Mouse (Mus musculus) heart, embryonic 13.5 days (tissue): ENCODE data around the gene Ramp2. TPM values are rescaled to one million over a fixed set of nuclear protein-coding genes. Genes with fewer than 3 reads are reported as not detected.

Source experiments
- ATAC-seq: fragments of 200-750 bp; cut with Nextera tagmentation; 2 replicates; pipeline ENCODE4 v1.8.0; 2017; ENCODE audit warnings: moderate TSS enrichment; ENCODE audit not compliant: insufficient number of reproducible peaks, low FRiP score, low TSS enrichment; ENCODE audit errors: extremely low read depth
- H3K27ac ChIP-seq: fragments of 300-500 bp; sonication (generic); replicated peaks from 2 replicates; pipeline ENCODE4 v1.5.1; 2015; ENCODE audit warnings: moderate library complexity, mild to moderate bottlenecking, inconsistent platforms
- H3K27me3 ChIP-seq: fragments of 300-500 bp; sonication (generic); replicated peaks from 2 replicates; pipeline ENCODE4 v1.6.1; 2015; ENCODE audit warnings: mild to moderate bottlenecking, inconsistent platforms
- H3K36me3 ChIP-seq: fragments of 300-500 bp; sonication (generic); 2 replicates; pipeline ENCODE4 v1.6.1; 2015; ENCODE audit warnings: mild to moderate bottlenecking, inconsistent platforms
- H3K4me1 ChIP-seq: fragments of 300-500 bp; sonication (generic); 2 replicates; pipeline ENCODE4 v1.6.1; 2015; ENCODE audit warnings: inconsistent platforms
- H3K4me2 ChIP-seq: fragments of 300-500 bp; sonication (generic); 2 replicates; pipeline ENCODE4 v1.6.1; 2015; ENCODE audit warnings: inconsistent platforms, mild to moderate bottlenecking, moderate library complexity
- H3K4me3 ChIP-seq: fragments of 300-500 bp; sonication (generic); 2 replicates; pipeline ENCODE4 v1.5.1; 2015; ENCODE audit warnings: moderate library complexity, mild to moderate bottlenecking, inconsistent platforms
- H3K9ac ChIP-seq: fragments of 300-500 bp; sonication (generic); 2 replicates; pipeline ENCODE4 v1.6.1; 2015; ENCODE audit warnings: inconsistent platforms, mild to moderate bottlenecking, moderate library complexity
- H3K9me3 ChIP-seq: fragments of 300-500 bp; sonication (generic); 2 replicates; pipeline ENCODE4 v1.6.1; 2016; ENCODE audit warnings: inconsistent platforms
- WGBS: fragments of 180-500 bp; shearing (Covaris S2); methylation state at CpG from one replicate; pipeline ENCODE4 v1.1.7; 2015; ENCODE audit warnings: mixed read lengths; 5-methylcytosine and 5-hydroxymethylcytosine counted together
- polyA plus RNA-seq: library from polyadenylated mRNA; unstranded; fragments of >200 nt; fragmentation: Nextera tagmentation; extraction: Ambion mirVana; gene quantifications from 2 replicates; pipeline ENCODE4 v1.2.1, GENCODE M21; 2015

The Ramp2 gene
- polyA plus RNA-seq, 1 experiment from 2014 or later: 210 TPM

DNA sequence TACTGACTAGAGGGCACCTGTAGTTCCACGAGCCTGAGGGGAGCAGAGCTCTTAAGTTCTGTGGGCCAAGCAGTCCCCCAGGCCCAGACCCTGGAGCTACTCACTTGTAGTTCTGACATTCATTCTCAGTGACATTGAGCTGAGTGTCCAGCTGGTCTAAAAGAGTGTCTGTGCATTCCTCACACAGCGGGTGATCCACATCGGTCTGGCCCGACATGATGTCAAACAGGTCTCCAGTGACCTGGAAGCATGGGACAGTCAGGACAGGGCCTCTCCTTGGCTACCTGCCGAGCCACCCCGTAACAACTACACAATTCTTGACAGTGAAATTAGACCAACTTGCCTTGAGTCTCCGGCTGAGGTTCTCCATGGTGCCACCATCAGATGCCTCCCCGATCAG, 49.4 kb downstream of the Ramp2 start:
- no peaks in the 10 kb centered on the region for H3K9me3 ChIP-seq
- H3K27me3 ChIP-seq: no peaks in the 10 kb centered on the region
- 90% methylated on average over 8 of the region's 8 CpGs for WGBS
- no peak overlapping the region for H3K27ac ChIP-seq
- 0 out of 2 replicates have a peak, but pooled peaks cover 1% of the 10 kb centered on the region for H3K4me1 ChIP-seq
- no peak overlapping the region for H3K4me2 ChIP-seq
- H3K36me3 ChIP-seq: peaks cover 93% of the 10 kb centered on the region
- no peak for ATAC-seq
- H3K9ac ChIP-seq: no peak overlapping the region
- no peak overlapping the region for H3K4me3 ChIP-seq

DNA sequence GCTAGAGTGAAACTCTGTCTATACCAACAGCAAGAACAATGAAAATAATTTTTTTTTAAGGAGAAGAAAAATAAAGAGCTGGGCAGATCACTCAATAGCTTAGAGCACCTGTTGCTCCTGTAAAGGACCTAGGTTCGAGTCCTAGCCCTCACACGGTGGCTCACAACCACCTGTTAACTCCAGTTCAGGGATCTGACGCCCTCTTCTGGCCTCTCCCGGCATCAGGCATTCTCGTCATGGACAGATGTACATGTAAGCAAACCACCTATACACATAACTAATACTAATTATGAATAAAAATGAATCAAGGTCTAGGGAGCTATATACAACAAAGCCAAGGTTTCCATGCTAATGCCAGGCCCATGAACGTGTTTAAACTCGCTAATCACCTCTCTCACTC, 55.1 kb downstream of the Ramp2 start:
- Histone ChIP-seq H3K4me1 (peaks cover 15% of the 10 kb centered on the region), H3K36me3 (peaks cover 39% of the 10 kb centered on the region), H3K9me3 (no peaks in the 10 kb centered on the region), H3K4me2 (peak overlapping the region; percentile 100), H3K27ac (no peak overlapping the region), H3K4me3 (peak overlapping the region; percentile 98), H3K9ac (peak overlapping the region; percentile 96), H3K27me3 (no peaks in the 10 kb centered on the region)
- ATAC-seq: no peak
- 58% methylated on average over 7 of the region's 7 CpGs for WGBS

DNA sequence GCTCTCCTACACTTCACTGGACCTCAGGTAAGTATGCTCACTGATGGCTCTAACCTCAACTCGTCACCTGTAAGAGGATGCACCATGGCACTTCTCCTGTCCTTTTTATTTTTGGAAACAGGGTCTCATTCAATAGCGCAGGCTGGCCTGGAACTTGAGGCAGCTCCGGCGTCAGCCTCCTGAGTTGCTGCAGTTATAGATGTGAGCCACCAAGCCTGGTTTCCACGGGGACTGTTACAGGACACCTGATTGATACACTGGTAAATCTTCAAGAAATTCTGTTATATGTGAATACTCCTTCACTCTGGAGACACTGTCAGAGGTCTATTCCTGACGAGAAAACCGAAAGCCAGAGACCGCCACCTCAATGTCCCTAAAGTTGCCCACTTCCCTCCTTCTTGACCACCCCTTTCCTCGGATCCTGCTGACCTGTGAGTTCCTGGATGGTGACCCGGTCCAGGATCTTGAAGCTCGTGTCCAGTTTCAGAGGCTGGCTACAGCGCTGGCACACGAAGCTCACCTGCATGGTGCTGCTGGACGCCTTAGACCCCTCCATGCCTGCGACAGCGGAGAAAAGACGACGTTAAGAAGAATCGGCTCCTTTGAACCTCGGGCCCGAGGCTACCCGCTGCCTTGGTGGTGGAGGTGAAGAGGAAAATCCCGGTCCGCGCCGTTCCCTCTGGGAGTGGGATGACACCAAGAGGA, 55.6 kb downstream of the Ramp2 start:
- Histone ChIP-seq H3K9me3 (no peaks in the 10 kb centered on the region), H3K4me2 (peak overlapping the region; percentile 100), H3K27me3 (no peaks in the 10 kb centered on the region), H3K4me3 (peak overlapping the region; percentile 98), H3K27ac (peak overlapping the region; percentile 42), H3K4me1 (peaks cover 15% of the 10 kb centered on the region), H3K36me3 (peaks cover 36% of the 10 kb centered on the region), H3K9ac (peak overlapping the region; percentile 96)
- peak; percentile 37; the same call in 1 of the 2 replicates for ATAC-seq
- WGBS: 8% methylated on average over 26 of the region's 26 CpGs

DNA sequence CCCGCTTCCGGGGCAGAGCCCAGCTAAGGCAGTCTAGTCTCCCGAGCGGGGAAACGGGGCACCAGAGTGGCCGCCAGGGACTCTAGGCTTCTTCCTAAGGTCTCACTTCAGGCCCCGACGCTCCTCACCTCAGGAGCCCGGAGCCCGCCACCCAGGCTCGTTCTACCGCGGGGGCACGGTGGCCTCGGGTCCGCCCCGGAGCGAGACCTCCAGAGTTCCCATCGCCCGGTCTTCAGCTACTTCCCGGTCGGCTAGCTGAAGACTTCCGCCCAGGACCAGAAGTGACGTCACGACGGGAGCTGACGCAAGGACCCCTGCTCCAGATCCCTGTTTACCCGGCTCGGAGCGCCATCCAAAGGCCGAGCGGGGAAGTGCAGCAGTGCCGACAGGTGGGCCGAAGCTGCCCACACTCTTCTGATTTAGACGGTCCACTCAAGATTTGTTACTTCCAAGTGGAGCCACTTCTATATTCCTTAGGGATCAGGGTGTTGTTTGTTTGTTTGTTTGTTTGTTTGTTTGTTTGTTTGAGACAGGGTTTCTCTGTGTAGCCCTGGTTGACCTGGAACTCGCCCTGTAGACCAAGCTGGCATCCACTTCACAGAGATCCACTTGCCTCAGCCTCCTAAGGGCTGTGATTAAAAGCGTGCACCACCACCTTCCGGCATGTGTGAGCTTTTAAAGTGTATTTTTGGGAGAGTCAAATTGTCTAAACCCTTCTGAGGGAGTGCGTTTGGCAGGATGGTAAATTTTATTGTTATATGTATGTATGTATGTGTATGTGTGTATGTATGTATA, 56.4 kb downstream of the Ramp2 start, which contains the start of gene Becn1:
Gene Becn1 (minus strand): TSS at position 283 of the 795 bp plus-strand sequence.
- H3K4me3 ChIP-seq: peak within 1 kb of the TSS; percentile 98
- H3K4me2 ChIP-seq: peak within 1 kb of the TSS; percentile 100
- 0 out of 2 replicates have a peak, but pooled peaks cover 5% of the 10 kb centered on the region for H3K27me3 ChIP-seq
- peak within 1 kb of the TSS; percentile 42 for H3K27ac ChIP-seq
- WGBS: 5% methylated on average over 39 of the region's 39 CpGs
- peak within 1 kb of the TSS; percentile 96 for H3K9ac ChIP-seq
- H3K9me3 ChIP-seq: no peaks in the 10 kb centered on the region
- H3K36me3 ChIP-seq: peaks cover 31% of the 10 kb centered on the region
- peak; percentile 94; the same call in 1 of the 2 replicates for ATAC-seq
- peaks cover 15% of the 10 kb centered on the region for H3K4me1 ChIP-seq

DNA sequence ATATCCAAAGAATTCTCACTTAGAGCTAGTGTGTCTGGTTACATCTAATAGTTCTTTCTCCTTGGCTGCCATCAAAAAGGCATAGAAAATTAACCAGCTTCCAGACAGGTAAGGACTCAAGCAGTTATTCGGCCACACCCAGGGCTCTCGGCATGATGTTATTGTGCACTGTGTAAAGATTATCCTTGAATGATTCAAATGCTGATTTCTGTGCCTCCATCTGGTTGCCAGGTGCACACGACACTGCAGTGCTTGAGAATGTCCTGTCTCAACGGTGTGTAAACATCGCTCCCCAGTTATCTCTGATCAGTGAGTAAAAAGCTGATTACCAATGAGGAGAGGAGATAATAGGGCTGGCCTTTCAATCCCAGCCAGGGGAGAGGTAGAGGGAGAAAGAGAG, 61.9 kb downstream of the Ramp2 start:
- WGBS: 23% methylated on average over 5 of the region's 5 CpGs
- H3K27me3 ChIP-seq: 0 out of 2 replicates have a peak, but pooled peaks cover 10% of the 10 kb centered on the region
- no peaks in the 10 kb centered on the region for H3K36me3 ChIP-seq
- H3K9ac ChIP-seq: peak overlapping the region; percentile 19; the same call in 1 of the 2 replicates
- no peak overlapping the region for H3K4me3 ChIP-seq
- no peak overlapping the region for H3K27ac ChIP-seq
- H3K9me3 ChIP-seq: no peaks in the 10 kb centered on the region
- ATAC-seq: no peak
- no peak overlapping the region for H3K4me2 ChIP-seq
- no peaks in the 10 kb centered on the region for H3K4me1 ChIP-seq

Other genes starting within 250 kb of the Ramp2 start
- gene Atp6v0a1, start 236.6 kb upstream of the Ramp2 start, polyA plus RNA-seq: 54.9 and 58.1 TPM in 2 replicates
- gene Naglu, start 176.0 kb upstream of the Ramp2 start, polyA plus RNA-seq: 13.5 and 13.7 TPM in 2 replicates
- gene Hsd17b1, start 167.6 kb upstream of the Ramp2 start, polyA plus RNA-seq: 0.14 and 0.17 TPM in 2 replicates
- gene Coasy, start 163.5 kb upstream of the Ramp2 start, polyA plus RNA-seq: 26.8 and 28.4 TPM in 2 replicates
- gene Mlx, start 158.8 kb upstream of the Ramp2 start, polyA plus RNA-seq: 36.3 and 41.6 TPM in 2 replicates
- gene Psmc3ip, start 150.6 kb upstream of the Ramp2 start, polyA plus RNA-seq: 21.4 and 26.6 TPM in 2 replicates
- 12.0 and 14.1 TPM in 2 replicates for gene Retreg3, start 126.1 kb upstream of the Ramp2 start, polyA plus RNA-seq
- gene Tubg1, start 126.1 kb upstream of the Ramp2 start, polyA plus RNA-seq: 77.2 and 83.0 TPM in 2 replicates
- gene Tubg2, start 90.1 kb upstream of the Ramp2 start, polyA plus RNA-seq: 3.1 and 4.3 TPM in 2 replicates
- gene Cntnap1, start 75.5 kb upstream of the Ramp2 start, polyA plus RNA-seq: 0.52 and 0.55 TPM in 2 replicates
- 7.6 and 8.5 TPM in 2 replicates for gene Plekhh3, start 74.7 kb upstream of the Ramp2 start, polyA plus RNA-seq
- gene Ccr10, start 70.6 kb upstream of the Ramp2 start, polyA plus RNA-seq: 0.19 and 0.33 TPM in 2 replicates
- 11.6 and 11.7 TPM in 2 replicates for gene Ezh1, start 19.6 kb upstream of the Ramp2 start, polyA plus RNA-seq
- 98.8 and 111 TPM in 2 replicates for gene Vps25, start 7.7 kb downstream of the Ramp2 start, polyA plus RNA-seq
- gene Wnk4, start 14.5 kb downstream of the Ramp2 start, polyA plus RNA-seq: 7.6 and 8.0 TPM in 2 replicates
- gene Cntd1, start 33.0 kb downstream of the Ramp2 start, polyA plus RNA-seq: 0.48 and 0.65 TPM in 2 replicates
- gene Coa3, start 33.1 kb downstream of the Ramp2 start, polyA plus RNA-seq: 165 and 171 TPM in 2 replicates
- gene Becn1, start 56.3 kb downstream of the Ramp2 start, polyA plus RNA-seq: 128 and 130 TPM in 2 replicates
- 99.0 and 105 TPM in 2 replicates for gene Psme3, start 70.2 kb downstream of the Ramp2 start, polyA plus RNA-seq
- 0.70 and 0.75 TPM in 2 replicates for gene Aoc2, start 79.0 kb downstream of the Ramp2 start, polyA plus RNA-seq
- 0.28 and 0.32 TPM in 2 replicates for gene Aoc3, start 84.6 kb downstream of the Ramp2 start, polyA plus RNA-seq
- not detected in 2 replicates for gene G6pc, start 121.5 kb downstream of the Ramp2 start, polyA plus RNA-seq
- gene Aarsd1, start 171.6 kb downstream of the Ramp2 start, polyA plus RNA-seq: 35.4 and 45.9 TPM in 2 replicates
- gene Gm27029, start 178.8 kb downstream of the Ramp2 start, polyA plus RNA-seq: 14.7 and 18.3 TPM in 2 replicates
- gene Rundc1, start 179.1 kb downstream of the Ramp2 start, polyA plus RNA-seq: 13.1 and 14.3 TPM in 2 replicates
- 71.6 and 75.1 TPM in 2 replicates for gene Ptges3l, start 179.3 kb downstream of the Ramp2 start, polyA plus RNA-seq
- gene Rpl27, start 196.3 kb downstream of the Ramp2 start, polyA plus RNA-seq: 222 and 239 TPM in 2 replicates
- gene Ifi35, start 202.4 kb downstream of the Ramp2 start, polyA plus RNA-seq: 11.6 and 13.7 TPM in 2 replicates
- 23.5 and 26.4 TPM in 2 replicates for gene Rnd2, start 219.0 kb downstream of the Ramp2 start, polyA plus RNA-seq
- 28.0 and 28.9 TPM in 2 replicates for gene Vat1, start 220.2 kb downstream of the Ramp2 start, polyA plus RNA-seq